Mouse (Mus musculus) heart, postnatal 4 days (tissue): ENCODE measurements at regions not wholly inside any gene's neighbourhood (a gene's known extent, or its start where the extent isn't known, plus 50 kb on each side); places are given as distances from the start of the nearest gene placed in this dataset.
A peak's percentile ranks its signal among the peaks of the same experiment; 100 is the strongest.

ENCODE experiments used
- DNase-seq: peaks from one replicate; pipeline ENCODE4 v3.0.0; 2021

- no peak for DNase-seq
Measured at GRCm38 (mm10) chr6:31658447-31659199, 94.8 kb upstream of the Podxl start.

DNA sequence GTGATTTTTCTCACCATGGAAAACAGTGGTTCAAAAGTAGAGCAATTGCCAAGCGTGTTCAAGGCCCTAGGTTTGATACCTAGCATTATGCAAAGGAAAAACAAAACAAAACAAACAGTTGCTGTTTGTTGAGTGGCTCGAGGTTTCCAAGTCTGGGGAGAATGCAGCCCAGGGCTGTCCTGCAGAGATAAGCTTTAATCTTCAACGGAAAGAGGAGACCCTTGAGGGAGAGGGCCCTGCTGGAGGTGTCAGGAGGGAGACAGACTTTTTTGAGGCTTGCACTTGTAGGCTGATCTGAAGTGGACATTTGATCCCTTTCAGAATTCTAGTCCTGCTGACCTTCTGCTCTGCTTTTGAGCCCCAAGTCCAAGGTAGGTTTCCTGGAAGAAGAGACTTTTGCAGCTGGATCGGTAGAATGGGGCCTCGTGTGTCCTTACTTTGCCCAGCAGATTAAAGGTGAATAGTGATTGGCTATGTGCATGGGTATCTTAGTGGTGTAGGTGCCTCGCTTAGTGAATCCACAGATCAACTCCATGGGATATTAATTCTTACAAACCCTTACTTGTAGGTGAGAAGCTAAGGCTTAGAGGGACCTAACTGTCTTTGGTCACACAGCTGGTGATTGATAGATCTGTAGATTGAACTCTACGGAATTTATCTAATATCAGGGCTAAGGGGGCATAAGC is 87.2 kb upstream of the Podxl start:
- no peak for DNase-seq

GRCm38 (mm10) chr6:31645261-31645660 is 81.5 kb upstream of the Podxl start:
- DNase-seq = no peak

DNA sequence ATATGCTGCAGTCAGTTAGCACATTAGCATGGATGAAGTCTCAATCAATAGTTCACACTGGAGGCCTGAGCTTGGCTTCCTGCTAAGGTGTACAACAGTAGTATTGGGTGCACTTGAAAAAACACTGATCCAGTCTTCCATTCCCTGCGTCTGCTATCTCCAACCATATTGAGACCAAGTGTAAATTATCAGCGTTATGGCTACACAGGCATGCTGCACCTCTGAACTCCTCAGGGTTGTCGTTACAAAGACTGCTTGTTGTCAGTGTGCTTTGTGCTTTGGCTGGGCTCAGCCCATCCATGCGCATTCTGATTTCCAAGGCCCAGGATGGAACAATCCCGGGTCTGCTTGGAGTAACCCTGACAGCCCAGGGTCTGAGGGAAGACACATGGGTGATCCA is 80.7 kb upstream of the Podxl start:
- DNase-seq = no peak

DNA sequence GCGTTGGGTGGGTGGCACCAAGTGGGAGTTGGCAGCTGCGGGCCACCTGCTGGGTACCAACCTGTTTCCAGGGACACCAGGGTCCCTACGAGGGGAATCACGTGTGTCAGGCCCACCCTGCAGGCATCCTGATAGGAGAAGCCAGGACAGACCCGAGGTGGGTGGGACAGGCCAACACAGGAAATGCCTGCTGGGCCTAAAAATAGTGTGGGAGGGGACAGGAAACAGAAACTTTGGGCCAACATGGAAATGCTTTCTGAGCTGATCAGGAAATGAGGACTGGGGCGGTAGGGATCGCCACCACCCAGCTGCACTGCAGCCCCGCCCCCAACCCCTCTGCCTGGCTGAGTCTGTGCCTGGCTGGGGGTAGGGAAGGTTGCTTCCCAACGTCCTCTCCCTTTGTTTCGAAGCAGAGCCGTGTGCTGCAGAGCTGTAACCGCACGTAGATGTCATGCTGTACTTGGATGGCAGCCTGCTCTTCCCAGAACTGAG is 78.7 kb upstream of the Podxl start:
- peak; percentile 83 for DNase-seq

- DNase-seq = no peak
Measured at GRCm38 (mm10) chr6:31640745-31641144, 77.0 kb upstream of the Podxl start.

GRCm38 (mm10) chr6:31639460-31639859 is 75.7 kb upstream of the Podxl start:
- peak; percentile 86 for DNase-seq

DNA sequence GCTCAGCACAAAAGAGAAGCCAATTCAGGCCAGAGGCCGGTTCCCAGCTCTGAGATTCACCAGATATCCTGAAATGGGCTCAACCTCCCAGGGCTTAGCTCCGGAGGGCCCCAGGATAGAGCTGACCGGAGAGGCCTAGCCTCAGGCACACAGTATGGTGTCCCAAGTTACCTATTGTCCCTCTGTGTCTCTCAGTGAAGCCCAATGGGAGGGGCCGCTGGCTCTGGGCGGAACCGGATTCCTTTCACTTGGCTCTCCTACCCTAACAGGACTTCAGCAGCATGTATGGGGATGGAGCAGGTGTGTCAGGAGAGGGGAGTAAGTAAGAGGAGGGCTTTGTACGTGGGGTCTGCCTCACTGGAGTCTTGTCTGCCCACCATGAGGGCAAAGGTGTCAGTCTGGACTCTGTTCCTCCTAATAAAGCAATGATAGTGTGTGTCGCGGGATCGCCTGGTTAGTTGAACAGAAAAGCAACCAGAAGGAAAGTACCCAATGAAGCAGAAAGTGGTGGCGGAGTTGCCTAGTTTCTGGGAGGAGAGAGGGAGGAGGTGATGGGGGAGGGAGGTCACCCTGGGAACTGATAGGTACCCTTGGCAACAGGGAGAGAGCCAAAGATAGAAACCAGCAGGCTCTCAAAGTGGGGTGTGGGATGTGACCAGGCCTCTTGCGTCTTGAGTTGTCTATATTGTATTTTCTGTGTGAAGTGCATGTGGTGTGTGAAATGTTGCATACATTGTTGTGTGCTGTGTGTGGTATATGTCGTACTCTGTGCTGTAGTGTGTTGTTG is 74.8 kb upstream of the Podxl start:
- no peak for DNase-seq

GRCm38 (mm10) chr6:31637371-31638052 is 73.7 kb upstream of the Podxl start:
- DNase-seq = no peak

DNA sequence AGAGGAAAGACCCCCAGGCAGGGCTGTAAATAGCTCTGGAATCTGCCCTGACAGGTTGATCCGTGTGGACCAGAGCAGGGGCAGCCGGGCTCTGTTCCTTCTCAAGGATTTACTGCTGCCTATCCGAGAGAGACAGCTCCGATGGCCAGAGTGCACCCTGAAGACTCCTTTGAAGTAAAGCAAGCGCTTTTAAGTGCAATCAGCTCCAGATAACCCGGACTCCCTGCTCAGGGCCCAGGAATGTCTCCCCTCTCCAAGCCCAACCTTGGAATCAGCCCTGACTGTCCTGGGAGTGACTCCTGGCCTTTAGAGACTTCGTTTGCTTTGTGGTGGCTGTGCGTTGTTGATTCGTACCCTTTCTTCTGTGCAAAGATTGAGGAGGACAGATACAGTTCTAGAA is 73.2 kb upstream of the Podxl start:
- no peak for DNase-seq

DNA sequence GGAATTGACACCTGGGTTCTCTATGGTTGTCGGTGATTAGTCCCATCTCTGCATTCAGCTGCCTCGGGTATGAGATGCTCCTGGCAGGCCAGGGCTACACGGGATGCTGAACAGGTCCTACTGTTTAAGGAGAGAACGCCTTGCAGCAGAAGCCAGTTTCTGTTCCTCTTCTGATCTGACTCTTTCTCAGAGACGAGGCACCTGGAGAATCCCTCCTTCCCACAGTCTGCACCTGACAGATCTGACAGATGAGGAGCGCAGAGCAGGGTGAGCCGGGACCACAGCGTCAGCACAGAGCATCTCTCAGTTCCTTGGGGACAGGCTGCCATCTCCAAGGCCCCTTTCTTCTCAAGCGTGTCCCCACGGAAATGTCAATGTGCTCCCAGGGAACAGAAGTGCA is 68.7 kb upstream of the Podxl start:
- no peak for DNase-seq

DNA sequence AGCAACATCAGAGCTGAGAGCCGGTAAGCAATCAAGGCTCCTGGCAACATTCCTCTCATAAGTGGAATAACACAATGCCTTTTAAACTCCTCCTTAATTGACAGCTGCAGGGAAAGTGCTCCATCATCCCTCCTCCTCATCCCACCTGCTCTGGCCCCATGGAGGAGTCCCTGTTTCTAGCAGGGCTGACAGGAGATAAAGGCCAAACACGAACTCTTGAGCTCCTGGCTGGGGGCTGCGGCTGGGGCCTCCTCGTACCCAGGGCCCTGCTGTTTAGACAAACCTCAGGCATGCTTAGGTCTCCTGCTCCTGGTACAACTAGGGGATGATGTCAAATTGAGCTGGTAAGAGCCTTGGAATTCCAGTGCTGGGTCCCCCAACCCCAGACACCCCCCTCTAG is 66.2 kb upstream of the Podxl start:
- DNase-seq = no peak

- no peak for DNase-seq
Measured at GRCm38 (mm10) chr6:31627912-31628311, 64.1 kb upstream of the Podxl start.

DNA sequence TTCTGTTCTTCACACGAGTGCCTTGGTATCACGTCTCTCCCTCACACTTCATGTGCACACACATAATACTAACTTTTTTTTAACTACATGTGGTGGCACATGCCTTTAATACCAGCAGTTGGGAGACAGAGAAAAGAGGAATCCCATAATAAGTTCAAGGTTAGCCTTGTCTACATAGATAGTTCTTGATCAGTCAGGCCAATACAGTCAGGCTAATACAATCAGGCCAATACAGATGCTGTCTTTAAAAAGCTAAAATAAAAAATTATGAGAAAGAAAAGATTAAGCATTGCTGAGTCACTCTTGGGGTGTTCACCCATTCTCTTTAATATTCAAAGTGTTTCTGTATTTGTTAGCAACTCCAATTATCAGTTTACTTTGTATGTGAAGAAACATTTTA is 61.3 kb upstream of the Podxl start:
- DNase-seq = no peak

GRCm38 (mm10) chr6:31624374-31624773 is 60.6 kb upstream of the Podxl start:
- peak; percentile 23 for DNase-seq

- no peak for DNase-seq
Measured at GRCm38 (mm10) chr6:31621023-31621422, 57.2 kb upstream of the Podxl start.

- DNase-seq = no peak
Measured at GRCm38 (mm10) chr6:31618852-31619251, 55.1 kb upstream of the Podxl start.

GRCm38 (mm10) chr6:31617341-31617740 is 53.6 kb upstream of the Podxl start:
- peak; percentile 67 for DNase-seq

GRCm38 (mm10) chr6:31615426-31615970 is 51.7 kb upstream of the Podxl start:
- no peak for DNase-seq

DNA sequence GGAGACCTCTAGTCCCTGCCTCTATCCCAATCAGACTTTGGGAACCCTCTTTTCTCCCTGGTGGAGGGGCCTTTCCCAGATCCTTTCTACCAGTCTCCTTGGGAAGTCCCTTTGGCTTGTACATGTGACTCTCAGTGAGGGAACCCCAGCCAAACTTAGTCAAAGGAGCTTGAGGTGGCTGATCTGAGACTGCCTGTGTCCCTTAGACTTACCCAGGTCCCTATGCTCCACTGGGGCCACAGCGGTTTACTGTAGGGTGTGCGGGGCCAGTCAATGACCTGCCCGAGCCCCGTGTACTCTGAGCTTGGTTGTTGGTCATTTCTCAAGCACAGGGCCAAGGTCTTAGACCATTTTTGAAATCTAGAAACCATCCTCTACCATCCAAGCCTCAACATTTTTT is 50.8 kb upstream of the Podxl start:
- no peak for DNase-seq

DNA sequence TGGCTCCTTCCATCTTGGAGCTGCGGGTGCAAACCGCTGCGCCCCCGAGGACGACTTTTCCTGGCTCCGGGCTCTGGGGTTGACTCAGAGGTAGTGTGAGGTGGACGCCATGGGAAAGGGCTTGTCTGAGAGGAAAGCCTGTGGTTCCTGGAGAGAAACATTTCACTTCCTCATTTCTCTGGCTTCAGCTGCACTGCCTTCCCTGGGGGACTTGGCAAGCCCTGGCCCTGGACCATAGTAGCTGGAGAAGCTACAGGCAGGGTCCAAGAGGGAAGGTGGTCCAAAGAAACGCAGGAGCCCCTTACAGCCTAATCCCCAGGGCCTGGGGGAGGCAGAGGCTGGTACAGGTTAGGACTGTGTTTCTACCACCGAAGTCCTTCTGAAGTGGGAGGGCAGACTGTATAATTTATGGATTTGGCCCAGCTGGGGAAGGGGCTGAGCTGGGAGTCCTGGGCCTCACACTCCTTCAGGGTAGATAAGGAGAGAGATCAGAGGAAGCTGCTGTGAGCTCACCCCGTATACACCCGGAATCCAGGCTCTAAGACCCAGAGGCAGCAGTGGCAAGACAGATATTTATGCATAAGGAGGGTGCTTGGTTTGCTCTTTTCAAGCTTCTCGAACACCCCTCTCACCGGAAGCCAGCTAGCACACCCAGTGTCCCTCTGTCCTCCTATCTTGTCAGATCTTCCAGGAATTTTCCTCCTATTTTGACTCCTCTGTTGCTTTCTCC is 50.0 kb upstream of the Podxl start:
- peak; percentile 47 for DNase-seq
